Mouse (Mus musculus): ENCODE results near the gene Rhobtb1. TPM values are rescaled to one million over a fixed set of nuclear protein-coding genes. Genes with fewer than 3 reads are reported as not detected.

Rhobtb1 gene
- polyA plus RNA-seq, 1 experiment = 12.8 TPM

DNA sequence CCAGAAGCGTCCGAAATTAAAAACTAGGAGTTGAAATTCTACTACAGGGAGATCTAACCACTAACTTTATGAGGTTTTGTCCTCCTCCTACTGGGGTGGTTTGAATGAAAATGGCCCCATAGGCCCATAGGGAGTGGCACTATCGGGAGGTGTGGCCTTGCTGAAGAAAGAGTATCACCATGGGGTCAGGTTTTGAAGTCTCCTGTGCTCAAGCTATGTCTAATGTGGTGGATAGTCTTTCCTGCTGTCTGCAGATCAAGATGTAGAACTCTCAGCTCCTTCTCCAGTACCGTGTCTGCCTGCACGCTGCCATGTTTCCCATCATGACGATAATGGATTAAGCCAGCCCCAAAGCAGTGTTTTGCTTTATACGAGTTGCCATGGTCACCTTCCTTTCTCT is 173.6 kb downstream of the Rhobtb1 start:
- Histone ChIP-seq H3K4me1 (ENCODE audit: control insufficient read depth, insufficient read depth, low read length) (peaks cover 5% of the 10 kb centered on the region), H3K27ac (ENCODE audit: insufficient read depth, low read depth, low read length) (no peak overlapping the region), H3K4me3 (ENCODE audit: insufficient read depth, low read length) (no peak overlapping the region)
- TF ChIP-seq POLR2A (IDR thresholded peaks at IDR 0.05; ENCODE audit: borderline replicate concordance, low read depth, low read length) = no peak
- no peak for TF ChIP-seq CTCF (IDR thresholded peaks at IDR 0.05; ENCODE audit: low read depth, low read length)

DNA sequence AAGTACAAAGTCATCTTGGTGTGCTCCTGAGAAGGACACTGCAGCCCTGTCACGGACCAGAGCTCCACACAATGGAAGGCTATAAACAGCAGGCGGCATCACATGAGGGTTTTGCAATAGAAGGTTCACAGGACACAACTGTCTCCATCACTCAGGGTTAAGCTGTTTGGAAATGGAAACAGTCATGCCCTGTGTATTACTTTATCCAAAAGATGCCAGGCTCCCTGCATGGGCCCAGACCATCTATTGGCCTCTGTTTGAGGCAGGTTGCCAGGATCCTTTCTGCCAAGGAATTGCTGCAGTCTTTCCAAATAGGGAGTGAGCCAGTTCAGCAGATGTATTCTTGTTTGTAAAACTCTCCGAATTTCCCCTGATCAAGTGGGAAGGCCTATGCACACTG is 175.2 kb downstream of the Rhobtb1 start:
- TF ChIP-seq POLR2A (IDR thresholded peaks at IDR 0.05; ENCODE audit: borderline replicate concordance, low read depth, low read length) = no peak
- TF ChIP-seq CTCF (IDR thresholded peaks at IDR 0.05; ENCODE audit: low read depth, low read length) = no peak
- no peak overlapping the region for H3K4me3 ChIP-seq (ENCODE audit: insufficient read depth, low read length)
- H3K27ac ChIP-seq (ENCODE audit: insufficient read depth, low read depth, low read length) = no peak overlapping the region

DNA sequence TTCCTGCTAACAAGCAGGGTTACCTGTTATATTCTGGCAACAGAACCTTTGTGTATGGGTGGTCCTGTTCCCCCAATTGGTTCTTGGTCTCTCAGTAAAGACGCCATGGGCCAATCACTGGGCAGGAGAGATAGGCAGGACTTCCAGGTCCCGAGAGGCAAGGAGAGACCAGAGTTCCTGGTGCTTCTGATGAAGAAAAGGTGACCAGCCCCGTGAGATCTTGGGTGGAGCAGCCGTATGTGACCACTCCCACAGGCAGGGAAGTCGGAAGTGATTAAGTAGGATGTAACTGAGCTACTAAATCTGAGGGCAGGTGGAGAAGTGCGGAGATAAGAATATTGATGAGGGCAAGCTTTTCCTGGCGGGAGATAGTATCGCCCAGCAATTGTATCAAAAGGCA is 176.1 kb downstream of the Rhobtb1 start:
- Histone ChIP-seq H3K4me3 (ENCODE audit: insufficient read depth, low read length) (no peak overlapping the region), H3K4me1 (ENCODE audit: control insufficient read depth, insufficient read depth, low read length) (no peaks in the 10 kb centered on the region), H3K27ac (ENCODE audit: insufficient read depth, low read depth, low read length) (no peak overlapping the region)
- no peak for TF ChIP-seq CTCF (IDR thresholded peaks at IDR 0.05; ENCODE audit: low read depth, low read length)
- no peak for TF ChIP-seq POLR2A (IDR thresholded peaks at IDR 0.05; ENCODE audit: borderline replicate concordance, low read depth, low read length)

More for the DNA sequence above, 175.2 kb downstream of the Rhobtb1 start:
- no peaks in the 10 kb centered on the region for H3K4me1 ChIP-seq (ENCODE audit: control insufficient read depth, insufficient read depth, low read length)

DNA sequence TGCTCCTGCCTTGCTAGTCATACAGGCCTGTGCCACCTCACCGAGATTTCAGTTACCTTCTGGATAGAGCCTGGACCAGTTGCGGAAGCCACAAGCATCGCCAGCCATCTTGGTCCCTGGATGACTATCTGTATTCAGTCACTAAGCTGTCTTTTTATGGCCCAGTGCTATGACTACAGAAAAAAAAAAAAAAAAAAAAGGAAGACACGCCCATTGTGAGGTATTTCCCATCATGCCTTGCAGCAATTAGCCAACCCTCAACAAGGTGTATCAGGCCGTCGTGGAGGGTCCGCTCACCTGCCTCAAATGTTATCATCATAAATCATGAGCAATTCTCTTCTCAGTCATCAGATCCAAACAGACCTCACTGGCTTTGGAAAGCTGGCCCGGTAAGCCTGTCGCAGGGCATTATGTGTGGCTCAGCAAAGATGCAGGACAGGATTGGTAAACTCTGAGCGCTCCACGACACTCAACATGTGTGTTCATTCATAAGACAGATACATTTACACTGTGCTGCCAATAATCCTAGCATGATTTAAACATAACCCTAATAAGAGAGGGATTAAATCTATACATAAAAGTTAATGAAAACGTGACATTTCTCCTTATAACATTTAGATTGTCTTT is 176.9 kb downstream of the Rhobtb1 start:
- H3K27ac ChIP-seq (ENCODE audit: insufficient read depth, low read depth, low read length) = no peak overlapping the region
- H3K4me1 ChIP-seq (ENCODE audit: control insufficient read depth, insufficient read depth, low read length) = no peaks in the 10 kb centered on the region
- TF ChIP-seq POLR2A (IDR thresholded peaks at IDR 0.05; ENCODE audit: borderline replicate concordance, low read depth, low read length) (no peak), CTCF (IDR thresholded peaks at IDR 0.05; ENCODE audit: low read depth, low read length) (no peak)
- no peak overlapping the region for H3K4me3 ChIP-seq (ENCODE audit: insufficient read depth, low read length)

DNA sequence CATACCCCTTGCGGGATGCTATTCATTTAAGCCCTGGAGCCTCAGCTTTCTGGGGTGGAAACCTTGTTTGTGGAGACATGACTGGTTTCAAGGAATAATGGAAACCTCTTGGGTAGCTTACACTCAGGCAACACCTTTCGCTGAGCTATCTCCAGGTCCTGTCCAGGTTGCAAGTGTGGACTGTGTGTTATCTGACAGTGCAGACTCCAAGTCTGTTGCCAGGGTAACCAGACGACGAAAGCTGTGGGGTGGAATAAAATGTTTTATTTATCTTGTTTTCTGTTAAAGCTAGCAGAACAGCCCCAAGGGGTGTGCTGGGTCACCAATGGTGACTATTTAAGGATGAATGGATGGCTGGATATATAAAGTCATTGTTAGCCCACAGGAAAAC is 177.4 kb downstream of the Rhobtb1 start:
- Histone ChIP-seq H3K27ac (ENCODE audit: insufficient read depth, low read depth, low read length) (no peak overlapping the region), H3K4me1 (ENCODE audit: control insufficient read depth, insufficient read depth, low read length) (no peaks in the 10 kb centered on the region), H3K4me3 (ENCODE audit: insufficient read depth, low read length) (no peak overlapping the region)
- TF ChIP-seq POLR2A (IDR thresholded peaks at IDR 0.05; ENCODE audit: borderline replicate concordance, low read depth, low read length) (no peak), CTCF (IDR thresholded peaks at IDR 0.05; ENCODE audit: low read depth, low read length) (no peak)

DNA sequence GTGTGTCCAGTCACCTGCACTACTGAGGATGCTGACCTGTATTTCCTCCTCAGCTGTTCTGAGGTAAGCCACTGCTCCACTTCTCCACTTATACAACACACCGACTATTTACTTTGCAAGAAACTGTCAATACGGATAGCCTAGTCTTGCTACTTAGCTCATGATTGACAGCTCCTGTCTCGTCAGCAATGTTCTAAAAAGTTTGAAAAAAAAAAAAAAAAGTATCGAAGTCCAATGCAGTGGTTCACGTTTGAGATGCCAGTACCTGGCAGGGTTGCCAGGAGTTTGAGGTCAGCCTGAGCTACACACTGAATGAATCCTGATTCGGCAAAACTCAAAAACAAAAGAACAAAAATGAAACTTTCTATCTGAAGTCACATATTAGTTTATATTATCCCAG is 180.0 kb downstream of the Rhobtb1 start:
- Histone ChIP-seq H3K4me1 (ENCODE audit: control insufficient read depth, insufficient read depth, low read length) (no peaks in the 10 kb centered on the region), H3K27ac (ENCODE audit: insufficient read depth, low read depth, low read length) (no peak overlapping the region), H3K4me3 (ENCODE audit: insufficient read depth, low read length) (no peak overlapping the region)
- TF ChIP-seq CTCF (IDR thresholded peaks at IDR 0.05; ENCODE audit: low read depth, low read length) = no peak
- no peak for TF ChIP-seq POLR2A (IDR thresholded peaks at IDR 0.05; ENCODE audit: borderline replicate concordance, low read depth, low read length)

DNA sequence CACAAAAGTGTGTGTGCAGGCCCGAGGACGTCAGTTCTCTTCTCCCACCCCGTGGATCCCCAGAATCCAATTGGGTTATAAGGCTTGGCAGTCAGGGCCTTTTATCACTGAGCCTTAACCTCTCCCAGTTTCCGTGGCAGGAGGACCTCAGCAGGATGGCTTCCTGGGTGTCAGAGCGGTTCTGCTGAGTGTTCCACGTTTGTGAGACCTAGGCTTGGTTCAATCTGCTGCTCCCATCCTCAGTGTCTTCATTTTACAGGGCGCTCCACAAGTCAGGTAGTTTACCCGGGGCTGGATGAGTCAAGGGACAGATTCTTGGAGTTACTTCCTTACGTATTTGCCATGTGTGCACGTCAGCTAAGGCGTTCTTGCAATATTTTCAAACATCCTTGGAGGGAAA is 182.0 kb downstream of the Rhobtb1 start:
- Histone ChIP-seq H3K4me3 (ENCODE audit: insufficient read depth, low read length) (no peak overlapping the region), H3K27ac (ENCODE audit: insufficient read depth, low read depth, low read length) (no peak overlapping the region), H3K4me1 (ENCODE audit: control insufficient read depth, insufficient read depth, low read length) (no peaks in the 10 kb centered on the region)
- TF ChIP-seq POLR2A (IDR thresholded peaks at IDR 0.05; ENCODE audit: borderline replicate concordance, low read depth, low read length) (no peak), CTCF (IDR thresholded peaks at IDR 0.05; ENCODE audit: low read depth, low read length) (no peak)

DNA sequence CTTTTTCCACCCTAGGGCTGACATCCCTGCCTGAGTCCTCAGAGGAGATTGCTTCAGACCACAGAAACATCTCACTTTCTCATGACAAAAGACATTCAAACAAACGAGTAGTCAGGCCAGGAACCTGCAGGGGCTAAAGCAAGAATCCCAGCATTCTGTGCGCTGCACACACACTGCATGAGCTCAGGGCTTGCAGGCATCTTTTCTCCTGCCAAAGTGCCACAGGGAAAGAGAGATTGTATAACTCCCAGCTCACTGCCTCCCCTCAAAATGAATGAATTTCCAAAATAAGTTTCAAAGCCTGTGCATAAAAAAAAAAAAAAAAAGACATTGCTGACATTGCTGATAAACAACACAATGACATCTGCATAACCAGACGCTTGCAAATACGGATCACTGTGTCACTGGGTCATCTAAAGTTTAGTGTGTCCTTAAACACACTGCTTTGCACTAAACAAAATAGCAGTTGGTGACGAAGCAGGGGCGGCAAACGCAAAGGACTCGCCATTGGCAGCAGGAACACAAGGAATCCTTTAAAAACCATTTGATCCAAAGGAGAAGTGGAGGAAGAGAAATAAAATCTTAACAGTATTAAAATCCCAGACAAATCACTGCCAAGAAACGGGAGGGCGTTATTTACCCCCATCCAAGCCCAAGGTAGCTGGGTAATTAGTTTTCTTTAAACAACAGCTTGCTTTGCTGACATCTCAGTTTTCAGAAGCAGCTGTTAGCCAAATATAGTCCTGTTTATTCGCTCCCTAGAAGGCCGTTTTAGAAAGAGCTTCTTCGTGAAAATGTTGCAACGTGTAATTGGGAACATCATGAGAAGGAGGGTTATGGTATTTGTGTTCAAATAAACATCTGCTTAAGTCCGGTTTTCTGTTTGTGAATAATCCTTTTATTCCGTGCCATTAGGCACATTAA is 183.3 kb downstream of the Rhobtb1 start:
- TF ChIP-seq CTCF (IDR thresholded peaks at IDR 0.05; ENCODE audit: low read depth, low read length) = no peak
- no peak for TF ChIP-seq POLR2A (IDR thresholded peaks at IDR 0.05; ENCODE audit: borderline replicate concordance, low read depth, low read length)
- Histone ChIP-seq H3K4me3 (ENCODE audit: insufficient read depth, low read length) (no peak overlapping the region), H3K4me1 (ENCODE audit: control insufficient read depth, insufficient read depth, low read length) (no peaks in the 10 kb centered on the region), H3K27ac (ENCODE audit: insufficient read depth, low read depth, low read length) (no peak overlapping the region)

DNA sequence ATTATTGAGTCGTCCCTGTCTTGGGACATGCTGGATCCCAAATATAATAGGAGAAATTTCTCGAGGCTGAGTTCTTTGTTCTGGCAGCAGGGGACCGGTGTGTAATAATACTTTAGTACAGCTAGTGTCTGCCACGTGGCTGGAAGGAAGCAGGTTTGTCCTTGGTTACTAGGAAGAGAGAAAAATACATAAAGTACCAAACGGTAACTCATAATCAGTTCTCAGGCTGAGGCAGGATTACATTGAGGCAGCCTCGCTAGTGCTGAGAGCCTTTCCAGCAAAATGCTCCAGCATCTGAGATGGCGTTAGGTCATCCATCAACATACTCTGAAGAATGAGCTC is 183.9 kb downstream of the Rhobtb1 start:
- Histone ChIP-seq H3K4me1 (ENCODE audit: control insufficient read depth, insufficient read depth, low read length) (no peaks in the 10 kb centered on the region), H3K27ac (ENCODE audit: insufficient read depth, low read depth, low read length) (no peak overlapping the region), H3K4me3 (ENCODE audit: insufficient read depth, low read length) (no peak overlapping the region)
- TF ChIP-seq POLR2A (IDR thresholded peaks at IDR 0.05; ENCODE audit: borderline replicate concordance, low read depth, low read length) = no peak
- no peak for TF ChIP-seq CTCF (IDR thresholded peaks at IDR 0.05; ENCODE audit: low read depth, low read length)

DNA sequence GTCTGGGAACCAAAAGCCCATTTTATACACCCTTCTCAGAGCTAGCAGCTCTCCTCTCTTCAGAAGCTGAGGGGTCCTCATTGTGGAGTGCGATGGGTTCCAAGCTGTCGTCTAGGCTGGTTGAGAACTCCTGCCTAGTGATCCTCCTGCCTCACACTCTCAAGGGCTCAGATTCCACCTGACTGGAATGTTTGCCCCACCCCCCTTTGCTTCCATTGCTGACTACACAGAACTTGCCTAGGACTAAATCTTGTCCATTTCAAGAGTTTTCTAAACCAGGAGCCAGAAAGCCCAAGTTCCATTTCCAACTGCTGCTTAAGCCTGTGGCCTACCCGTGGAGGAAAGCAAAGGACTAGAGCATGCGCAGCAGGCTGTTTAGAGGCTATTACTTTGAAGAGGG is 184.4 kb downstream of the Rhobtb1 start:
- Histone ChIP-seq H3K4me1 (ENCODE audit: control insufficient read depth, insufficient read depth, low read length) (no peaks in the 10 kb centered on the region), H3K4me3 (ENCODE audit: insufficient read depth, low read length) (no peak overlapping the region), H3K27ac (ENCODE audit: insufficient read depth, low read depth, low read length) (no peak overlapping the region)
- TF ChIP-seq POLR2A (IDR thresholded peaks at IDR 0.05; ENCODE audit: borderline replicate concordance, low read depth, low read length) (no peak), CTCF (IDR thresholded peaks at IDR 0.05; ENCODE audit: low read depth, low read length) (no peak)
